Mouse (Mus musculus) erythroblast, embryonic 14.5 days (primary cell): ENCODE data around the gene Dynlt1f.
"Not testable (repeated sequence)": the region's sequence is repeated elsewhere in the genome, so short reads cannot be mapped to it uniquely, and the experiment has no call there.

Source experiments
- GATA1 ChIP-seq: IDR thresholded peaks from 2 replicates; pipeline ENCODE4 v1.6.1; 2012; ENCODE audit warnings: low read length, inconsistent platforms, mixed read lengths
- TAL1 ChIP-seq: IDR thresholded peaks from 3 replicates; pipeline ENCODE4 v1.6.1; 2012; ENCODE audit warnings: low read length, inconsistent platforms, mixed read lengths

- not testable (repeated sequence) for TF ChIP-seq TAL1, GATA1
Observed at GRCm38 (mm10) chr17:6617689-6618400, 37.9 kb downstream of the Dynlt1f start.
